Mouse (Mus musculus) gastrocnemius, postnatal 25 days (tissue): ENCODE results near the gene Rdx. TPM values are rescaled to one million over a fixed set of nuclear protein-coding genes. Genes with fewer than 3 reads are reported as not detected.
"Not testable (repeated sequence)": the region's sequence is repeated elsewhere in the genome, so short reads cannot be mapped to it uniquely, and the experiment has no call there.

Experiments
- DNase-seq: peaks from one replicate; pipeline ENCODE4 v3.0.0; 2022
- total RNA-seq, 2 experiments: library from RNA; stranded (reverse); gene quantifications; 1 replicate in 1 of 2; 2 replicates in 1 of 2; pipeline ENCODE4 v1.2.3; 2021

The Rdx gene
- total RNA-seq, 2 experiments from 2014 or later, result 101 to 109 TPM

GRCm38 (mm10) chr9:52052221-52052620, 5.2 kb downstream of the Rdx start:
- DNase-seq, result no peak

- DNase-seq, result no peak
These were observed 8.3 kb downstream of the Rdx start for GRCm38 (mm10) chr9:52055313-52055712.

- DNase-seq, result no peak
These were observed 12.8 kb downstream of the Rdx start for GRCm38 (mm10) chr9:52059788-52060187.

- DNase-seq, result no peak
These were observed 23.1 kb downstream of the Rdx start for GRCm38 (mm10) chr9:52070052-52070451.

GRCm38 (mm10) chr9:52071352-52071751, 24.4 kb downstream of the Rdx start:
- DNase-seq, result not testable (repeated sequence)

- DNase-seq, result no peak
These were observed 25.2 kb downstream of the Rdx start for GRCm38 (mm10) chr9:52072202-52072601.

GRCm38 (mm10) chr9:52076089-52076488, 29.1 kb downstream of the Rdx start:
- DNase-seq, result no peak

- DNase-seq, result no peak
These were observed 30.7 kb downstream of the Rdx start for GRCm38 (mm10) chr9:52077692-52078091.

GRCm38 (mm10) chr9:52081979-52082378, 35.0 kb downstream of the Rdx start:
- no peak for DNase-seq

- no peak for DNase-seq
These were observed 35.4 kb downstream of the Rdx start for GRCm38 (mm10) chr9:52082414-52082813.

- no peak for DNase-seq
These were observed 44.8 kb downstream of the Rdx start for GRCm38 (mm10) chr9:52091752-52092151.

- DNase-seq, result no peak
These were observed 45.3 kb downstream of the Rdx start for GRCm38 (mm10) chr9:52092311-52092710.

GRCm38 (mm10) chr9:52093108-52093507, 46.1 kb downstream of the Rdx start:
- no peak for DNase-seq

- no peak for DNase-seq
These were observed 47.0 kb downstream of the Rdx start for GRCm38 (mm10) chr9:52094016-52094415.

GRCm38 (mm10) chr9:52094471-52094980, 47.6 kb downstream of the Rdx start:
- no peak for DNase-seq

GRCm38 (mm10) chr9:52095666-52096065, 48.7 kb downstream of the Rdx start:
- DNase-seq, result no peak

GRCm38 (mm10) chr9:52097386-52097785, 50.4 kb downstream of the Rdx start:
- DNase-seq, result no peak

GRCm38 (mm10) chr9:52098600-52098999, 51.6 kb downstream of the Rdx start:
- peak; percentile 65 for DNase-seq

GRCm38 (mm10) chr9:52100426-52100825, 53.5 kb downstream of the Rdx start:
- no peak for DNase-seq

- DNase-seq, result no peak
These were observed 55.3 kb downstream of the Rdx start for GRCm38 (mm10) chr9:52102060-52102844.

- DNase-seq, result no peak
These were observed 56.7 kb downstream of the Rdx start for GRCm38 (mm10) chr9:52103448-52104224.

GRCm38 (mm10) chr9:52104225-52104615, 57.2 kb downstream of the Rdx start:
- no peak for DNase-seq

GRCm38 (mm10) chr9:52105423-52105822, 58.5 kb downstream of the Rdx start:
- no peak for DNase-seq
